Mouse (Mus musculus): ENCODE results near the gene Ddr2. TPM values are rescaled to one million over a fixed set of nuclear protein-coding genes. Genes with fewer than 3 reads are reported as not detected.

The Ddr2 gene
- polyA plus RNA-seq, 1 experiment: not detected

- Histone ChIP-seq H3K36me3 (ENCODE audit: control insufficient read depth) (peaks cover 64% of the 10 kb centered on the region), H3K4me3 (replicated peaks) (no peak overlapping the region)
Measured at GRCm38 (mm10) chr1:170147651-170148448, 37.3 kb upstream of the Ddr2 start.

DNA sequence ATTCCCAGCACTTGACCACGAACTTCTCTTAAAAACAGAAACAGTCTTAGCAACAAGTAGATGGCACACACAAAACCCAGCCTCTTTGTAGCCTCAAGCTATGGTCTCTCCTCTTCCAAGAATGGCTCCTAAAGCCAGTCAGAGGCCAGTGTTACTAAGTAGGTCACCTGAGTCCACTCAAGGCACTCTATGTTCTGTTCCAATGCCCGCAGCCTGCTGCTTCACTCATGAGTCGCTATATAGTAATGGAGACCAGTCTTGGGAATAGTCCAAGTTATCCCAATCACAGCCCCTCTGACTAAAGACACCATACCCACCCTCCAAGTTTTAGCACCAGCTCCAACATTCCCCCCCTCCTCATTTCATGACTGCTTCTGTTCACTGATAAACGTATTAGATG lies 35.0 kb upstream of the Ddr2 start:
- H3K9me3 ChIP-seq (ENCODE audit: control insufficient read depth, low read length): no peaks in the 10 kb centered on the region
- H3K4me3 ChIP-seq (replicated peaks): no peak overlapping the region
- no peaks in the 10 kb centered on the region for H3K27me3 ChIP-seq (ENCODE audit: control insufficient read depth)
- TF ChIP-seq GATA1 (IDR thresholded peaks at IDR 0.05; ENCODE audit: low read length): no peak
- TF ChIP-seq TAL1 (IDR thresholded peaks at IDR 0.05; ENCODE audit: low read length): no peak
- peaks cover 21% of the 10 kb centered on the region for H3K4me1 ChIP-seq (ENCODE audit: control insufficient read depth)
- peaks cover 72% of the 10 kb centered on the region for H3K36me3 ChIP-seq (ENCODE audit: control insufficient read depth)

More at GRCm38 (mm10) chr1:170147651-170148448, 37.3 kb upstream of the Ddr2 start:
- H3K27me3 ChIP-seq (ENCODE audit: control insufficient read depth): no peaks in the 10 kb centered on the region
- H3K4me1 ChIP-seq (ENCODE audit: control insufficient read depth): peaks cover 21% of the 10 kb centered on the region
- TF ChIP-seq TAL1 (IDR thresholded peaks at IDR 0.05; ENCODE audit: low read length) (no peak), GATA1 (IDR thresholded peaks at IDR 0.05; ENCODE audit: low read length) (no peak)
- H3K9me3 ChIP-seq (ENCODE audit: control insufficient read depth, low read length): no peaks in the 10 kb centered on the region

DNA sequence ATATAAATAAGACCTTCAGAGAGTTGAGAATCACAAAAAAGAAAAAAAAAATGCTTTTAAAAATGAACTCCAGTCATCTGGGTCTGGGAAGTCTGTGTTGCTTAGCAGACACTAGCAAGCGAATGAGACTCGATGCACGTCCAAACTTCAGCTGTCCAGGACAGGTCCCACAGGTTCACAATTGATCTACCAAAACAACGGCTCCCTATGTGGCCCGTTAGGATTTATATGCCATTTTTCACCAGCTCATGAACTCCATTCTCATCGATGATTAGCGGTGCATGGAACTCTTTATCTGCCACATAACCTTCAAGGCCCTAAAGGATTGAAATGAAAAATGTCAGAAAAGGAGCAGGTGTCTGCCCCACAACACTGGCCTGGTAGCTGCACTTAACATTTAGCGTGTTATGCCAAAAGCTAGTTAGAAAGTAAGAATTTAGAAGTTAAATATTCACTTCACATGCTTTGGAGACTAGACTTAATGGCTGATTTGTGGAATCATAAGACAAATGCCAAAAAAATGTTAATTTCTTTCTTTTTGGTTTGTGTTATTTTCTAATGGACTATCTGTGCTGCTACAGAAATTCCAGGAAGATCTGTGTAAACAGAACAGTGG lies 31.8 kb upstream of the Ddr2 start:
- no peak overlapping the region for H3K4me3 ChIP-seq (replicated peaks)
- no peaks in the 10 kb centered on the region for H3K27me3 ChIP-seq (ENCODE audit: control insufficient read depth)
- H3K9me3 ChIP-seq (ENCODE audit: control insufficient read depth, low read length): no peaks in the 10 kb centered on the region
- TF ChIP-seq GATA1 (IDR thresholded peaks at IDR 0.05; ENCODE audit: low read length): no peak
- TF ChIP-seq TAL1 (IDR thresholded peaks at IDR 0.05; ENCODE audit: low read length): no peak
- H3K36me3 ChIP-seq (ENCODE audit: control insufficient read depth): peaks cover 48% of the 10 kb centered on the region
- H3K4me1 ChIP-seq (ENCODE audit: control insufficient read depth): peaks cover 1% of the 10 kb centered on the region

DNA sequence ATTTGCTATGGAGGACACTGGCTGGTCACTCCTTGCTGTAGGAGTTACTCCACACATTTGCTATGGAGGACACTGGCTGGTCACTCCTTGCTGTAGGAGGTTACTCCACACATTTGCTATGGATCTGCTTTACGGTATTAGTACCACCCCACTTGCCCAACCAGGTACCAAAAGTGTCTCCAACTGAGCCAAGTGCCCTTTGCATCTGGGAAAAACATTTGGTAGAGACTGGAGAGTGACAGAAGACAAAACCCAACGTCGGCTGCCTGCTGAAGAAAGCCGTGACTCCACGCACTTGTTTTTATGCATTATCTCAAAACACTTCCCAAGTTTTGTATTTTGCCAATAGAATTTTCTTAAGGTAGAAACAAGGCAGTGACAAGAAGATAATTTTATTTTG lies 31.1 kb upstream of the Ddr2 start:
- Histone ChIP-seq H3K27me3 (ENCODE audit: control insufficient read depth) (no peaks in the 10 kb centered on the region), H3K36me3 (ENCODE audit: control insufficient read depth) (peaks cover 44% of the 10 kb centered on the region), H3K9me3 (ENCODE audit: control insufficient read depth, low read length) (no peaks in the 10 kb centered on the region), H3K4me1 (ENCODE audit: control insufficient read depth) (no peaks in the 10 kb centered on the region), H3K4me3 (replicated peaks) (no peak overlapping the region)
- TF ChIP-seq TAL1 (IDR thresholded peaks at IDR 0.05; ENCODE audit: low read length): no peak
- no peak for TF ChIP-seq GATA1 (IDR thresholded peaks at IDR 0.05; ENCODE audit: low read length)

DNA sequence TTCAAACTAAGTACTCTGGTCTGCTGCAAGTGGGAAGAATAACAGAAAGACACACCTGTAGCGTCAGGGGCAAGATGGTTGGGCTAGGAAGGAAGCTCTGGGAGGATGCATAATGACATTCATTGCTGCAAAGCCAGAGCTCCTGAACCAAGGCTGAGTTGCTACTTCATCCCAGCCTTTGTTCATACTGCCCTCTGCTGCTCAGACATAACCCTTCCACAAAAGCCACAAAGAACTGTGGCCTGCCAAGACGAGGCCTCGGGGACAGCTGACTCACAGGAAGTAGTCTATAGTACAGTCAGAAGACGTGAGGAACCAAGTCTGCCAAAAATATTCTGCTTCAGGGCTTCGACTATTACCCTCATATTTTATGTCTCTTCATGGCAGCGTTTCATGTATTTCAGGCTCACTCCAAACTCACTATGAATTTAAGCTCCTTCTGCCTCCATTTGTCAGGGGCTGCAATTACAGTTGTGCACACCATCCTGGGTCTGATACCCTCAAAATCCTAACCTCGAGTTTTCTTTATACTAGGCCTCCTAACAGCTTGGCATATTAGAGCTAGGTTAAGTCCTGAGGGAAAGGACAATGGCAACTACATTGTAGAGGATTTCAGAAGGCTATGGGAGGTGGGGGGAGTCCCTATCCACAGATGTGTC lies 25.9 kb upstream of the Ddr2 start:
- Histone ChIP-seq H3K4me1 (ENCODE audit: control insufficient read depth) (no peaks in the 10 kb centered on the region), H3K4me3 (replicated peaks) (no peak overlapping the region), H3K27me3 (ENCODE audit: control insufficient read depth) (no peaks in the 10 kb centered on the region; the same call in 1 of the 2 replicates), H3K36me3 (ENCODE audit: control insufficient read depth) (peaks cover 4% of the 10 kb centered on the region), H3K9me3 (ENCODE audit: control insufficient read depth, low read length) (no peaks in the 10 kb centered on the region)
- TF ChIP-seq TAL1 (IDR thresholded peaks at IDR 0.05; ENCODE audit: low read length): no peak

- Histone ChIP-seq H3K36me3 (ENCODE audit: control insufficient read depth) (no peaks in the 10 kb centered on the region), H3K27me3 (ENCODE audit: control insufficient read depth) (no peaks in the 10 kb centered on the region; the same call in 1 of the 2 replicates), H3K9me3 (ENCODE audit: control insufficient read depth, low read length) (no peaks in the 10 kb centered on the region), H3K4me3 (replicated peaks) (no peak overlapping the region), H3K4me1 (ENCODE audit: control insufficient read depth) (no peaks in the 10 kb centered on the region)
- no peak for TF ChIP-seq GATA1 (IDR thresholded peaks at IDR 0.05; ENCODE audit: low read length)
- no peak for TF ChIP-seq TAL1 (IDR thresholded peaks at IDR 0.05; ENCODE audit: low read length)
Measured at GRCm38 (mm10) chr1:170134264-170134663, 23.7 kb upstream of the Ddr2 start.

DNA sequence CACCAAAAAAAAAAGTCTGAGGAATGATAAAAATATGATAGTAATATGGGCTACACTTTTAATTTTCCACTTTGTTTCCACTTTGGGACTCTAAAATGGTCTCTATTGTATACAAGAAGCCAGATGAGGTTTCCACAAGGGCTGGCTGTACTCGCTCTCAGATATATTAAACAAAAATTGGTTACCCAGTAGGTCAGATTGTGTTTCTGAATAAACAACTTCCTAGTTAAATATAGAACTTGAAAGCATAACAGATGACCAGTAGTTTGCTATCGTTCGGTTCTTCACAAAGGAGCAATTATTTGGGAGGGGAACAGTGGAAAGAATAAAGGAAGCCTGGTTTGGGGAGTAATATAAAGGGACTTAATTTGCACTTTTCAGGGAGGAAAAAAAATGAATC lies 20.4 kb upstream of the Ddr2 start:
- no peaks in the 10 kb centered on the region for H3K9me3 ChIP-seq (ENCODE audit: control insufficient read depth, low read length)
- H3K4me1 ChIP-seq (ENCODE audit: control insufficient read depth): no peaks in the 10 kb centered on the region
- no peaks in the 10 kb centered on the region for H3K36me3 ChIP-seq (ENCODE audit: control insufficient read depth)
- H3K27me3 ChIP-seq (ENCODE audit: control insufficient read depth): no peaks in the 10 kb centered on the region; the same call in 1 of the 2 replicates
- no peak for TF ChIP-seq GATA1 (IDR thresholded peaks at IDR 0.05; ENCODE audit: low read length)
- no peak for TF ChIP-seq TAL1 (IDR thresholded peaks at IDR 0.05; ENCODE audit: low read length)
- no peak overlapping the region for H3K4me3 ChIP-seq (replicated peaks)

- no peaks in the 10 kb centered on the region for H3K36me3 ChIP-seq (ENCODE audit: control insufficient read depth)
- no peaks in the 10 kb centered on the region for H3K4me1 ChIP-seq (ENCODE audit: control insufficient read depth)
- H3K4me3 ChIP-seq (replicated peaks): no peak overlapping the region
- no peak for TF ChIP-seq GATA1 (IDR thresholded peaks at IDR 0.05; ENCODE audit: low read length)
- TF ChIP-seq TAL1 (IDR thresholded peaks at IDR 0.05; ENCODE audit: low read length): no peak
- no peaks in the 10 kb centered on the region for H3K9me3 ChIP-seq (ENCODE audit: control insufficient read depth, low read length)
- H3K27me3 ChIP-seq (ENCODE audit: control insufficient read depth): no peaks in the 10 kb centered on the region
Measured at GRCm38 (mm10) chr1:170124644-170125043, 14.1 kb upstream of the Ddr2 start.

DNA sequence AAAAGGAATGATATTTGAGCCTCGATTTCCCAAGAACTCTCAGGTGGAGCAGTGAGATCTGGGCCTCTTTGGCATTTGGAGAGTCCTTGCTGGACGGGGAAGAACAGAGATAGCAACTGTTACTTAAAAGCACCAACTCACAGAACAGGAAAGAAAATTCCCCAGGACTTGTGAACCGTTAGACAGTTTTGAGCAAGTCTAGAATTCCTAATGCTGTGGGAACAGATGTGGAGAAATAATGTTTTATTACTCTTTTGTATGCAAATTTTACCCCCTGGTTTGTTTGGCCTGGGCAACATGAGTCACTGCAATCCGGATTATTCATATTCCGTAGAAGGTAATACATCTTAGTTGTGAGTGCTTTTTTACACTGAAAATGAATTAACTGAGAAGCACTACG lies 3.1 kb upstream of the Ddr2 start:
- no peaks in the 10 kb centered on the region for H3K9me3 ChIP-seq (ENCODE audit: control insufficient read depth, low read length)
- H3K27me3 ChIP-seq (ENCODE audit: control insufficient read depth): no peaks in the 10 kb centered on the region
- no peaks in the 10 kb centered on the region for H3K4me1 ChIP-seq (ENCODE audit: control insufficient read depth)
- H3K4me3 ChIP-seq (replicated peaks): no peak overlapping the region
- H3K36me3 ChIP-seq (ENCODE audit: control insufficient read depth): no peaks in the 10 kb centered on the region
- TF ChIP-seq TAL1 (IDR thresholded peaks at IDR 0.05; ENCODE audit: low read length): no peak
- TF ChIP-seq GATA1 (IDR thresholded peaks at IDR 0.05; ENCODE audit: low read length): no peak
